Mouse (Mus musculus) Patski (cell line): ENCODE measurements around the gene Trmt2b. TPM values are rescaled to one million over a fixed set of nuclear protein-coding genes. Genes with fewer than 3 reads are reported as not detected.
"Not testable (repeated sequence)": the region's sequence is repeated elsewhere in the genome, so short reads cannot be mapped to it uniquely, and the experiment has no call there.

Source experiments
- ATAC-seq: fragments of 100-300 bp; one replicate; pipeline ENCODE4 v1.8.0; 2021
- CTCF ChIA-PET: fragments of 350-600 bp; sonication (Branson Sonifier 250); formaldehyde crosslinking; loops from one replicate; lab custom pipeline; 2022; ENCODE audit warnings: inconsistent platforms; lab: Charles Lee
- POLR2A ChIA-PET: fragments of 350-600 bp; sonication (Branson Sonifier 250); formaldehyde crosslinking; loops from one replicate; lab custom pipeline; 2022; ENCODE audit warnings: antibody characterized with exemption, inconsistent platforms; lab: Charles Lee
- DNase-seq: peaks from one replicate; pipeline ENCODE4 v3.0.0-alpha.2; 2011; ENCODE audit warnings: low read depth, low spot score
- H3K27me3 ChIP-seq: fragments of 371-371 bp; one replicate; pipeline ENCODE4 v1.5.1; 2021
- CTCF ChIP-seq: fragments of 100-300 bp; IDR thresholded peaks from one replicate; pipeline ENCODE4 v1.5.1; 2021
- in situ Hi-C: fragments of 300-500 bp; cut with MboI; formaldehyde crosslinking; loops from 3 replicates; pipeline ENCODE4 v1.11.1; 2018; ENCODE audit warnings: low pct_unique_long_range_greater_than_20kb, mixed read lengths
- polyA plus RNA-seq: library from polyadenylated mRNA; unstranded; gene quantifications from one replicate; pipeline ENCODE4 v1.2.3, GENCODE M21; 2021

Gene Trmt2b
- polyA plus RNA-seq, 1 experiment from 2014 or later = 19.6 TPM

GRCm38 (mm10) chrX:134233048-134233447 lies 43.7 kb downstream of the Trmt2b start:
- POLR2A ChIA-PET = no interaction called here
- H3K27me3 ChIP-seq = no peaks in the 10 kb centered on the region
- in situ Hi-C loops = no loop called here
- CTCF ChIA-PET = no interaction called here
- DNase-seq (no peak), ATAC-seq (no peak)
- no peak for TF ChIP-seq CTCF

- no peak for ATAC-seq
- ChIA-PET CTCF (no interaction called here), POLR2A (no interaction called here)
- TF ChIP-seq CTCF = no peak
- H3K27me3 ChIP-seq = peaks cover 8% of the 10 kb centered on the region
- in situ Hi-C loops = no loop called here
- DNase-seq = no peak
Measured at GRCm38 (mm10) chrX:134221856-134222255, 54.9 kb downstream of the Trmt2b start, which contains the start of gene Nox1. Nox1 (minus strand) TSS chrX:134221956.

DNA sequence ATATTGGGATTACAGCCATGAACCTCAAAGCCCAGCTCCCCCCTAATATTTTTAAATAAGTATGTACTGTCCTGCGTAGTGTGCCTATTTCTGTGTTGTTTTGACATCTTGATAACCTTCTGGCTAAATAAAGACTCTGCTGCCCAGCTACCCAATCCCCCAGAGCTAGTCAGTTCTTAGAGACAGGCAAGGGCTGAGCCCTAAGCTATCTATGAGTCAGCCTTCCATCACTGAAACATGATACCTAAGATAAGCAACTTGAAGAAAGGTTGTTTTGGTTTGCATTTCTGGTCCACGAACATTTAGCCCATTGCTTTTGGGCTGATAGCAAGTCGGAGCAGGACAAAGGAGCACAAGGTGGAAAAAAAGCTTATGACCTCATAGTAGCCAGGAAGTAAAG lies 56.2 kb downstream of the Trmt2b start:
- POLR2A ChIA-PET = no interaction called here
- no peak for ATAC-seq
- DNase-seq = no peak
- in situ Hi-C loops = no loop called here
- H3K27me3 ChIP-seq = peaks cover 8% of the 10 kb centered on the region
- CTCF ChIA-PET = interaction anchor here (1.4 kb wide), 1 partner anchor 99 kb away, joined by 3 read pairs; no protein-coding TSS in a partner anchor
- no peak for TF ChIP-seq CTCF

DNA sequence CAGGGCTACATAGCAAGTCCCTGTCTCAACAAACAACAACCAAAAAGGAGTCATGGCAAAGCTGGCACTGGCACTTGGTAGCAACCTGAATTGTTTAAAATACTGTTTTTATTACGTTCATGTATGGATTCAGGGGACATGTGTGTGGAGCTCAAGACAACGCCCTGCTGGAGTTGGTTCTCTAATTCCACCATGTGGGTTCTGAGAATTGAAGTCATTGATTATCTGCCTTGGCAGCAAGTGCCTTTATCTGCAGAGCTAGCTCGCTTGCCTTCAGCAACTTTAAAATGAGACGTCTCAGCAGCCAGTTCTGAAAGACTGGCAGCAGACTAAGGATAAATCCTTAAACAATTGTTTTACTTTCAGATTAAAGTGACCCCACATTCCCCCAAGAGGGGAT lies 58.6 kb downstream of the Trmt2b start:
- no peak for ATAC-seq
- in situ Hi-C loops = no loop called here
- no peak for DNase-seq
- ChIA-PET POLR2A (no interaction called here), CTCF (interaction anchor here (1.7 kb wide), 1 partner anchor 19 kb away, joined by 3 read pairs; no protein-coding TSS in a partner anchor)
- TF ChIP-seq CTCF = no peak
- peaks cover 8% of the 10 kb centered on the region for H3K27me3 ChIP-seq

GRCm38 (mm10) chrX:134211151-134211642 lies 65.6 kb downstream of the Trmt2b start:
- in situ Hi-C loops = no loop called here
- ChIA-PET CTCF (no interaction called here), POLR2A (no interaction called here)
- ATAC-seq (no peak), DNase-seq (no peak)
- TF ChIP-seq CTCF = no peak
- H3K27me3 ChIP-seq = peaks cover 5% of the 10 kb centered on the region

GRCm38 (mm10) chrX:134208491-134208890 lies 68.3 kb downstream of the Trmt2b start:
- in situ Hi-C loops = no loop called here
- POLR2A ChIA-PET = no interaction called here
- ATAC-seq (no peak), DNase-seq (no peak)
- CTCF ChIA-PET = no interaction called here
- peaks cover 18% of the 10 kb centered on the region for H3K27me3 ChIP-seq
- no peak for TF ChIP-seq CTCF

- DNase-seq, H3K27me3 ChIP-seq, ATAC-seq, POLR2A ChIA-PET, in situ Hi-C loops: not testable (repeated sequence)
- CTCF ChIA-PET = interaction anchor here (1.1 kb wide), 1 partner anchor 13 kb away, joined by 3 read pairs; no protein-coding TSS in a partner anchor
Measured at GRCm38 (mm10) chrX:134187201-134187600, 89.6 kb downstream of the Trmt2b start, which contains the start of gene Arl13a. Arl13a (plus strand) TSS chrX:134187501.

DNA sequence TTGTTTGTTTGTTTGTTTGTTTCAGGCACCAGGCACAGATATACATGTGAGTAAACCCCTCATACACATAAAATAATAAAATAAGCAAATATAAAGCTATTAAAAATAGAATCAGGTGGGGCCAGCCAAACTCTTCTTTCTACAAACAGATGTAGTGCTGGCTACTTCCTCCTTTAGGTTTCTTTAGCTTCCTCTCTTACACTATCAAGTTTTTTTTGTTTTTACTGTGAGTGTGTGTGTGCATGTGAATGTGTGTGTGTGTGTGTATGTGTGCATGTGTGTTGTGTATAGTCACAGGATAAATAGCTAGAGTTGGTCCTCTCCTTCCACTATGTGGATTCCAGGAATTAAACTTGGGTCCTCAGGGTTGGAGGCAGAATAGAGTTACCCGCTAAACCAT lies 102.1 kb downstream of the Trmt2b start:
- in situ Hi-C loops = no loop called here
- POLR2A ChIA-PET = no interaction called here
- DNase-seq (no peak), ATAC-seq (no peak)
- peaks cover 15% of the 10 kb centered on the region for H3K27me3 ChIP-seq
- TF ChIP-seq CTCF = no peak
- CTCF ChIA-PET = no interaction called here

Other genes starting within 250 kb of the Trmt2b start
- 36.6 TPM for gene Cstf2, start 217.8 kb downstream of the Trmt2b start, polyA plus RNA-seq
- 2.6 TPM for gene Xkrx, start 114.9 kb downstream of the Trmt2b start, polyA plus RNA-seq
- not detected for gene Arl13a, start 89.5 kb downstream of the Trmt2b start, polyA plus RNA-seq
- 0.27 TPM for gene Nox1, start 55.0 kb downstream of the Trmt2b start, polyA plus RNA-seq
- not detected for gene Tmem35a, start 18.2 kb upstream of the Trmt2b start, polyA plus RNA-seq
- gene Cenpi, start 31.1 kb upstream of the Trmt2b start, polyA plus RNA-seq = 19.4 TPM
- gene Drp2, start 127.6 kb upstream of the Trmt2b start, polyA plus RNA-seq = 0.04 TPM
- gene Taf7l, start 199.5 kb upstream of the Trmt2b start, polyA plus RNA-seq = not detected